Mouse (Mus musculus) adrenal gland, adult 18-20 months (tissue): ENCODE data around the gene Nav1. TPM values are rescaled to one million over a fixed set of nuclear protein-coding genes. Genes with fewer than 3 reads are reported as not detected.
A peak's percentile ranks its signal among the peaks of the same experiment; 100 is the strongest.

Experiments
- DNase-seq, 2 experiments: peaks; one replicate each; pipeline ENCODE4 v3.0.0; 2021 to 2022; ENCODE audit warnings: low spot score in 2 of 2
- total RNA-seq, 2 experiments: library from RNA; stranded (reverse); gene quantifications; 1 replicate in 1 of 2; 2 replicates in 1 of 2; pipeline ENCODE4 v1.2.3; 2021

The Nav1 gene
- total RNA-seq, 2 experiments from 2014 or later: 11.2 to 15.3 TPM

- no peak for DNase-seq
These were observed 154.8 kb downstream of the Nav1 start for GRCm38 (mm10) chr1:135452259-135452658.

GRCm38 (mm10) chr1:135451419-135451818 lies 155.7 kb downstream of the Nav1 start:
- DNase-seq: no peak

DNA sequence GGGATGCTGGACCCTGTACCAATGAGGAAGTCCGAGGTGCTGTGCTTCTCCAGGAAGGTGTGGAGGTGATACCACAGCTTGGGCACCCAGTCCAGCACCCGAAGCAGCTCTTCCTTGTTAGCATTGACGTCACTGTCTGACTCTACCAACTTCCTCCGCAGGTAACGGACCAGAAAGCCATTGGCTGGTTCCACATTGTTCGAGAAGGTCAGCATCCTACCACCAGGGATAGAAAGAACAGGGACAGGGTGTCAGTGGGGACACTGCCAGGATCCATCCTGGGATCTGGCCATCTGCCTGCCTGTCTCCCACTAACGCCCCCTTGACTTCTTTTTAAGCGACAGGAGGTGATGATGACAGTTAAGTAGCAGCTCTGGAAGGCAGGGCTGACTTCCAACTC lies 157.2 kb downstream of the Nav1 start:
- DNase-seq: no peak

DNA sequence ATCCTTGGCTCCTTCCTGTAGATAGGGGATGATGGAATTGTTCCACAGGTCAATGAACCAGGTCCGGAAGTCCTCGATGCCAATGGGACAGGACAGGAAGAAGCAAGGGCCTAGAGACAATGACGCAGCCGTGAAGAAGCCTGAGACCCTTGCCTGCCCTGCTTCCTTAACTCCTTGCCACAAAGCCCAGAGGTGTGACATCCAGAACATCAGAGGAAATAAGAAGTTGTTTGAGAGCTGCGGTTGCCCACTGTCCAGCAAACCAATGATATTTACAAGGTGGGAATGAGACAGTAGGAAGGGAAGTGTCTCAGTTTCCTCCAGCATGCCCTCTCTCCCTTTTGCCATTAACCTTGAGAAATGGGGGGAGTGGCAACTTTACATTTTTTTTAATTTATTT lies 158.2 kb downstream of the Nav1 start:
- no peak for DNase-seq

GRCm38 (mm10) chr1:135443506-135443905 lies 163.6 kb downstream of the Nav1 start:
- DNase-seq: no peak

- DNase-seq: no peak
These were observed 165.2 kb downstream of the Nav1 start for GRCm38 (mm10) chr1:135441861-135442260.

DNA sequence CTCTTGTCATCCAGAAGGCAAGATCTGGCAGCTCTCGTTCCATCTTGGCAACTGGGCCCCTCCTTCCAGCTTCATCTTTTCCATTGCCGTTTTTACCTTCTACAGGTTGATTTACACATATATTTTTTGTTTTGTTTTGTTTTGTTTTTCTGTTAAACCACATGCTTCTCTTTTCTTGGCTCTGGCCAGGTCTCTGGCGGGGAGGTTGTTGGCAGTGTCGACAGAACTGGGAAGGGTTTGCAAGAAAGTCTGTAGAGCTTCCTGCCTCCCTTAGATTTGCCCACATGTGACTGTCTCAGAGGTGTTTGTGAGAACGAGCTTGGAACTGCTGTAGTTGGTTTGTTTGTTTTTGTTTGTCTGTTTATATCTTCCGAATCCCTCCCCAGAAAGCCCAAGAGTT lies 166.1 kb downstream of the Nav1 start:
- no peak for DNase-seq

GRCm38 (mm10) chr1:135438801-135439200 lies 168.3 kb downstream of the Nav1 start:
- DNase-seq: no peak

DNA sequence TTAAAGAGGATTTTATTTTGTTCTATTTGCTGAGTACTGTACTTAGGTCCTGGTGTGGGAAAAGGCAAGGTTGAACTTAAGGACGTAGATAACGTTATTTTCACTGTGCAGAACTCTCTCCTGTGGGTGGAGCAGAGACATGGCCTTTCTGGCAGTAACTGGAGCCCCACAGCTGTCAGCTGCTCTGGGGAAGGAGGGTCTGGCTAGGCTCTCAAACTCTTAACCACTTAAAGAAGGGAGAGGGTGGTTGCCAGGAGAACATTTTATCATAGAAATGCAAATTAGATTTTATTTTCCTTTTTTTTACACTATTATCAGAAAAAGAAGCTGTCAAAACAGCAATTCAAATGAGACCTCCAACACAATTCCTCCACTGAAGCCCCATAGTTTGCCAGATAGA lies 171.3 kb downstream of the Nav1 start:
- DNase-seq: no peak

GRCm38 (mm10) chr1:135430669-135431017 lies 176.5 kb downstream of the Nav1 start:
- no peak for DNase-seq

DNA sequence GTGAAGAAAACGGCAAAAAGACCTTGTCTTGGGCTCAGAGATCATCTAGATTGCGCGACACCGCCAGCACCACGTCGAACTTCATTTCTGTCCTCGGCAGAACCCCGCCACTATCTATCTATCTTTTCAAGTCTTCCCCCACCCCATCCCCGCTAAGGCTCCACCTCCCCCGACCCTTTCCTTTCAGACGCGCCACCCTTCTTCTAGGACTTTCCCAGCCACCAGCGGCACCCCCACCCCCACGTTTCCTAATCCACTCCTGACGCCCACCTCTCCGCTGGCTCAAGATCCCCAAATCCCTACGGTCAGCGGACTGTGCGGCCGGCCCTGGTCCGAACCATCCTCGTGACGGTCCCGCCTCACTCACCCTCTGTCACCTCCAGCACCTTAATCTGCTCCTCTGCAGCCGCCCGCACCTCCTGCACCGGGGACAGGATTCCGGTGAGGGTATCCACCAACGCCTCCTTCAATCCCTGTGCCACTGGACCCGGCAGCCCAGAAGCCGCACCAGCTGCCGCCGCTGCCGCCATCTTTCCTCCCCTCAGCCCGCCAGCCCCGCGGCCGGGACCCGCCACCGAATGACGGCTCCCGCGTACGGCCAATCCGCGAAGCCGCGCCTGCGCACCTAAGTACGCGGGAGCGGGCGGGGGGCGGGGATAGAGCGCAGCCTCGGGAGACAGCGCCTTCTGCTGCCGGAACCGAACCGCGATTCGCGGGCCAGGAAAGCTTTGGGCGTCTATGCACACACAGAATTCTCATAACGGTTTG lies 177.0 kb downstream of the Nav1 start, which contains the start of gene Ipo9:
Ipo9 (minus strand) TSS at position 599 of the 768 bp plus-strand sequence.
- peak; percentile 92 for DNase-seq

GRCm38 (mm10) chr1:135427390-135427789 lies 179.7 kb downstream of the Nav1 start:
- no peak for DNase-seq

DNA sequence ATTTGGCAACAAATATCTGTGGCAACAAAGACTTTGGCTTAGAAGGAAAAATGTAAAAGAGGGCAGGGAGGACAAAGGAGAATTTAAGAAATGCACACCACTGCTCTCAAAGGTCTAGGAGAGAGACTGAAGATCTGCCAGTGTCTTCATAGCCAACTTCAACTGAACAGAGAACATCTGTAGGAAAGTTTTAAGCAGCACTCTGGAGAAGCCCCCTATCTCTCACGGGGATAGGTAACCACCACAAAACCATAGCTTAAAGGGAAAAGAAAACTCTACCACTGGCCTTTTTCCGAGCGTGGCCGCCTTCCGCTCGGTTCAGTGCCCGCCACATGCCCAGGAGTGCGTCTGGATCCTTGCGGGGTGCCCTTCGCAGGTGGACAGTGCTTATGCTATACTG lies 180.4 kb downstream of the Nav1 start:
- no peak for DNase-seq

- DNase-seq: no peak
These were observed 184.3 kb downstream of the Nav1 start for GRCm38 (mm10) chr1:135422772-135423171.

DNA sequence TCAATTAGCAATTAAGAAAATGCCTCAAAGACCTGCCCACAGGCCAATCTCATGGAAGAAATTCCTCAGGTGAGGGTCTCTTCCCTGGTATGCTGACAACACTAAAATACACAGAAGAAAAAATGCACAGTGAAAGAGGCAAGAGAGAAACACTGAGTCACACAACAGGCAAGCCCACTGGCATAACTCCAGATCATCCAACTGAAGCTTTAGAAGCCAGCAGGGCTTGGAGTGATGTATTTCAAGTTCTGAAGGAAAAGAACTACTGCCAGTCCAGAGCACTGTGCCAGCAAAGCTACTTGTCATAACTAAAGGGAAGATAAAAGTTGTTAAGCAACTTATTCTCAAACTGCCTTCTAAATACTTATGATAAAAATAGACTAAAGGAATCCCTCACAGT lies 193.1 kb downstream of the Nav1 start:
- no peak for DNase-seq

DNA sequence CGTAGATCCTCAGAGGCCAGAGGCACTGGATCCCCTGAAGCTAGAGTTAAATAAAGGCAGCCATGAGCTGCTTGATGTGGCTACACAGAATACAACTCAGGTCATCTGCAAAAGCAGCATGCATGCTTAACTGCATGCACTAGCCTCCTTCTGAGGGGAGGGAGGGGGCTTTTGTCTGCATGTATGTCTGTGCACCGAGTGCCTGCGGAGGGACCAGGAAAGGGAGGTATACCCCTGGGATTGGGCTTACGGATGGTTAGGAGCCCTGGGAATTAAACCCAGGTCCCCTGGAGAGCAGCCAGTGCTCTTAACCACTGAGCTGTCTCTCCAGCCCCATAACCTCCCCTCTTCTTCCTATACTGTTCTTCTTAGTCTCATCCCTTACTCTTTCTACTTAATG lies 195.0 kb downstream of the Nav1 start:
- DNase-seq: no peak

GRCm38 (mm10) chr1:135410967-135411366 lies 196.1 kb downstream of the Nav1 start:
- peak in 1 of 2 experiments; percentile 11 for DNase-seq

- no peak for DNase-seq
These were observed 198.1 kb downstream of the Nav1 start for GRCm38 (mm10) chr1:135408973-135409372.

DNA sequence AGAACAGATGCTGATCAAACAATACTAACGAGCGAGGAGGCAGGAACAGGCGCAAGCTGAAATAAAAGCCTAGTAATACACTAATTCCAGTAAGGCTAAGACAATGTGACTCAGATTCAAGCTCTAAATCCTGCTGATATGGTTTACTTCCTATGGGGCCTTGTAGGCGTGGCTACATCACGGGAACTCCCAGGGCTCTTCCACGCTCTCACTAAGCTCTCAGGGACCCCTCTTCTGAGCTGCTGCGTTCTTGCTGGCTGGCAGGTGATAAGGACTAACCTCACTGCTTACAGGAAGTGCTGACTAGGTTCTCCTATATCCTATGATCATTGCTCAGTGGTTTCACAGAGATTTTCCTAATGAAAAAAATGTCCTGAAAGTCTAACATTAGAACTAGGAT lies 201.7 kb downstream of the Nav1 start:
- DNase-seq: no peak

DNA sequence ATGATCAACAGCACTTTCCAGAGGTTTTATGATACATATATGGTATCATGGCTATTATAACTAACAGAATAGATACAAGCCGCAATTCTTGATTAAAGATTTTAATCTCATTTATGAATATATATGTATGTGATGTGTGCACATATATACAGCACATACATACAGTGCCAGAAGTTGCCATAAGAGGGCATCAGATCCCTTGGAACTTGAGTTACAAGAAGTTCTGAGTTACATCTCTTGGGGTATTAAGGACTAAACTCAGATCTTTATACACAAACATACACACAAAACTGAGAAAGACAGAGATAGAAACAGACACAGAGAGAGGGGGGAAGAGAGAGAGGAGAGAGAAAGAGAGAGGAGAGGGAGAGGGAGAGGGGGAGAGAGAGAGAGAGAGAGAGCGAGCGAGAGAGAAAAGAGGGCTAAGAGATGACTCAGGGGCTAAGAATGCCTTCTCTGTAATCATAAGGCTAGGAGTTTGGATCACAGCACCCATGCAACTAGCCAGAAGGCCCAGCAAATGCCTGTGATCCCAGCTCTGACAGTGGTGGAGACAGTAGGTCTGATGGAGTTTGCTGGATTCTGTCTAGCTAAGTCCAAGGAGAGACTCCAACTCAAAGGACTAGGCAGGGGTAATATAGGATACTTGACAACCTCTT lies 205.5 kb downstream of the Nav1 start:
- DNase-seq: no peak

DNA sequence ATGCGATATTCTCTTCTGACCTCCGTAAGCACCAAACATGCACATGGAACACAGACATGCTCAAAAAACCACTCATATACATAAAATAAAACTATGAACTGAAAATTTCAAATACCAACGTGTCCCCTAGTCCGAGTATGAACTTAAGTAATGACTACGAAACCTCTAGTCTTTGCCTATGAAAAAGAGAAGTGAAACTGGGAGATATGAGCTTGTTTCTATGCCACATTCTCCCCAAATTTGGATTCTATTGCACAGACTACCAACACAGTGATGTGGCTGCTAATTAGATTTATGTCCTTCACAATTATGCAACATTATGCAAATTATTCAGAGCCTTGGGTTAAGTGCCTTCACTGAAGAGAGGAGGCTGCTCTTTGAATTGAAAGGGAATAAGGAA lies 207.6 kb downstream of the Nav1 start:
- no peak for DNase-seq

DNA sequence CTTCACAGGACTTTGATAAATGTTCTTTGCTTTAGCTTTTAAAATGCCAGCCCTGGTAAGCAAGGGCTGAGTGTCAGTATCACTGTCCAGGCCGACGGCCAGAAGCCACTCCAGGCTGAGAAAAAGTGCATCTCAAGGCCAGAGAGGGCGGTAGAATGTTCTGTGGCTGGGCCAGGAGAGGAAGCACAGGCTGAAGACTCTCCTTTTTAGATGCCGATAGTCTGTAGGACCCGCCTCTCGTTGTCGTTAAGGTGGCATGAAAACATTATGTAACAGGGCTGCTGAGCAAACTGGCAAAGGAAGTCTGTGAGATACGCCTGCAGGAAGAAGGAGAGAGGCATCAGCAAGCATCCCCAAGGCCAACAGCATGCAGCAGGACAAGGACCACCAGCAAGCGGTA lies 221.9 kb downstream of the Nav1 start:
- DNase-seq: no peak
